Mouse (Mus musculus) testis, adult 2 months (tissue): ENCODE data around the gene Spsb4.

Source experiments
- CTCF ChIP-seq: fragments of 200-500 bp; IDR thresholded peaks from 2 replicates; pipeline ENCODE4 v1.5.1; 2012; ENCODE audit warnings: low read depth, mild to moderate bottlenecking, inconsistent platforms, low read length, moderate library complexity; ENCODE audit not compliant: control insufficient read depth, insufficient read depth, insufficient replicate concordance
- POLR2A ChIP-seq: fragments of 200-500 bp; IDR thresholded peaks from 2 replicates; pipeline ENCODE4 v1.6.1; 2012; ENCODE audit warnings: low read depth, mild to moderate bottlenecking, inconsistent platforms, low read length, moderate library complexity; ENCODE audit not compliant: control insufficient read depth

DNA sequence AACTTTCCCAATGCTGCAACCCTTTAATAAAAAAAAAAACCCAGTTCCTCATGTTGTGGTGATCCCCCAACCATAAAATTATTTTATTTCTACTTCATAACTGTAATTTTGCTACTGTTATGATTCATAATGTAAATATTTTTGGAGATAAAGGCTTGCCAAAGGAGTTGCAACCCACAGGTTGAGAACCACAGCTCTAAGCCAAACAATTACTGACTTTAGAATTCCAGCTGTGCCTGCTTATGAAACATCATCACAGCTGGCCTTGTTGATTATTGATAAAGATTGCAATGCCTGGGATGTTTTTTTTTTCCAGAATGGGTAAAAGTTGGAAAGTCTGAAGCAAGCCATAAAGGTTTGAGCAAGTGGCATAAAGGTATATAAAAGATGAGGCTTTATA, 119.6 kb downstream of the Spsb4 start:
- TF ChIP-seq POLR2A (no peak), CTCF (no peak)
